Mouse (Mus musculus): ENCODE measurements around the gene Mfsd4b1.

DNA sequence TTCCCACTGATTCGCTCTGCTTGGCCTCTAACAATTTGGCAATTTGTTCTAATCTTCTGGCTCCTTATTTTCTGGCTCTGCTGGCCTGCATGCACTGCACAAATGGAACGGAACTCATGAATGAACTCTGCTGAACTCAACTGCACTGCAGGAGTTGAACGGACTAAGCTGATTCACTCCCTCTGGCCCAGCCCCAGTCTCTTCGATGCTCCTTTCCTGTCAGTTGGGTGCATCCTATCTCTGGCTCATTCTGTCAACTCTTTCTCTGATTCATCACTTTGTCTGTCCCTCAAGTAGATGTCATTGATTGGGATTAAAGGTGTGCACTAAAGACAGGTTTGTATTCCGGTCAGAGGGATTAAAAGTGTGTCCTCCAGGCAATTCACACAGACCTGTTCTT is 1.5 kb upstream of the Mfsd4b1 start:
- TF ChIP-seq POLR2A (IDR thresholded peaks at IDR 0.05; ENCODE audit: borderline replicate concordance, insufficient read depth, low read length) (no peak), CTCF (IDR thresholded peaks at IDR 0.05; ENCODE audit: borderline replicate concordance, insufficient read depth, low read depth, low read length) (no peak)
